Mouse (Mus musculus) cerebellum, adult (tissue): ENCODE measurements around the gene Trim72.

ENCODE experiments used
- ATAC-seq: cut with Nextera tagmentation; 2 replicates; pipeline ENCODE4 v1.9.2; 2017; ENCODE audit warnings: mild to moderate bottlenecking, moderate library complexity, mixed read lengths; ENCODE audit not compliant: insufficient number of reproducible peaks, low FRiP score, low TSS enrichment

Trim72 gene

DNA sequence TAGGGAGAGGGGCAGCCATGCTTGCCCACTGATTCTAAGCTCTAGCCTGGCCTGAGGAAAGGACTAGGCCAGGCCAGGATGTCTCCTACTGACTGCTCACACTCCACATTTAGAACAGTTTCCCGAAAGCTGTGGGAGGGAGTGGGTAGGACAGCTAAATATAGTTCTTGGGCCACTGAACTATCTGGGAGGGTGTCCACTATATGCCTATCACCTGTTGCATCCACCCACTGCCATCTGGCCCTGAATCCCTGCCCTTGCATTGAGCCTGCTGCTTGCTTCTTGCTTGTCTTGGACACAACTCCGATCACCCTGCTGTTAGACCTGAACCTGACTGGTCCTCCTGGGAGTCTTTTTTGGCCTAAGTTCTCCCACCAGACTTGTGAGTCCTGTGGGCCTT is at the start of gene Trim72:
Trim72 (plus strand) TSS at position 262 of the 400 bp plus-strand sequence.
- ATAC-seq = peak; percentile 89

DNA sequence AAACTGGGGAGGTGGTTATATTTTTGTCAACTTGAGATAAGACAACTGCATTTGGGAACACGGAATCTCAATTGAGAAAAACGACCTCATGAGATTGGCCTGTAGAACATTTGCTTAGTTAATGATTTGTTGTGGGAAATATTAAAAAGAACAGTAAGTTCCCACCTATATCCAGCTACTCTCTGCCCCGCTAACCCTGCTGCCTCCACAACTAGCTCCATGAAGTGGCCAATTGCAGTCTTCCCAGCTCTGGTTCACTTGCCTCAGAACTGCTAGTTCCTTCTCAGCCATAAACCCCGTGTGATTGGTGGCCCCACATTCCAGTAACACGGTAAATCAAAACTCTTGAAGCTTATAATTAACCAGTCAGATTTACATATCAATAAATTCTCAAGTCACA is 44.4 kb upstream of the Trim72 start:
- ATAC-seq = no peak

DNA sequence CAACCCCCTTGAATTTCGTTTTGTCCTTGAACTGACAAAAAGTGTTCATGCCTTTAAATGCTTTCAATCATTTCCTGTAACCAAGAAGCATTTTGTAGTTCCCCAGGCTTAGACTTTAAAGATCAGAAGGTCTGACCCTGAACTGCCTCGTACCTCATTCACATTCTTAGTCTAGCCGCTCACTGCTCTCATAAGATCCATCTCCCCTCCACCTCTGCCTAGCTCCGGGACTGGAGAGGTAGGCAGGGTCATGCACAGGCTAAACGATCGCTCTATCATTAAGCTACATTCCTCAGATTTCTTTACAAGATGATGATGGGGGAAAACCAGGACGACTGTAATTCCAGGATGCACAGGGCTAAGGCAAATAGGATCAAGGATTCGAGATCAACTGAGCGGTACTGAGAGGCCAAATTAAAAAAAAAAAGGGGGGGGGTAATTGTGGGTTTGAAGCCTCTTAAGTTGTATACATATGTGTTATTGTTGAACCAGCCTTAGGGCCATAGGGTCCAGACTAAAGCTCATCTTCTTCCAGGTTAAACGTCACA is 37.3 kb upstream of the Trim72 start:
- ATAC-seq = no peak

DNA sequence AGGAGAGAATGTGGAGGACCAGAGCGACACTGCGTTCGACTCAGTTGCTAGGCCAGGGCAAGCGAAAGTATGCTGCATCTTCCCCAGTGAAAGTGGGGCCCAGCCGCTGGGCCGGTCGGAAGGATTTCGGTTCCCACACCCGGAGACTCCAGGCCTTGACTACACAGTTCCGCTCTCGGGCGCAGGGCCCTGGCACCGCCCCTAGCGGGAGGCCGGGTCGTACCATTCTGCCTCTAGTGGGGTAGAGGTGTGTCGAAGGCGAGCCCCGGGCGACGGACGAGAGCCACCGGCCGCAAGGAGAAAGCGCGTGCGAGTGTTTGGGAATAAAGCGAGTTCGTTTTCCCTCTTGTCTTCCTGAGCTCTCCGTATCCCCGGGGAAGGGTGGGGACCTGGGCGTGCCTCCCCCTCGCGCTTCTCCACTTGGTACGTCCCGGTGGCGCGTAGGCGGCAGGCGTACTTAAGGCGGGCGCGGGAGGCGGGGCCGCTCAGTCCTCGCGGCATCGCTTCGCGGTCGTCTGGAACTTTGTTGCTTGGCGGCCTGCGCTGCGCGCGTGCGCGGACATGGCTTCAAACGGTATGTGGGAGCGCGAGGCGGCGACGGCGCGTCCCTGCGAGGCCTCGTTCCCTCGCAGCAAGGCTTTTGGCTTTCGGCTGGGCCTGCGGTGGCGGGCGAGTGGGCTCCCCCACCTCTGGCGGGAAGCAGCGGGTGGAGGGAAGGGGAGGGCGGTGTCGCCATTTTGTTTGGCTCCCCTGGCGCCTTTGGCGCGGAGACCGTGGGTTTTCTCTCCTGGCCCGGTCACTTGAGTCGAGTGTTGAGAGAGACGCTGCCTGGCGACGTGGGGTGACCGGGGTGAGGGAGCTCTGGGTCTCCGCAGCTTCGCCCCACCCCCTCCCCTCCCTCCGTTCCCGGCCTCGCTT is 36.5 kb upstream of the Trim72 start, which contains the start of gene Fus:
Fus (plus strand) TSS at position 454 of the 918 bp plus-strand sequence.
- peak; percentile 95 for ATAC-seq

DNA sequence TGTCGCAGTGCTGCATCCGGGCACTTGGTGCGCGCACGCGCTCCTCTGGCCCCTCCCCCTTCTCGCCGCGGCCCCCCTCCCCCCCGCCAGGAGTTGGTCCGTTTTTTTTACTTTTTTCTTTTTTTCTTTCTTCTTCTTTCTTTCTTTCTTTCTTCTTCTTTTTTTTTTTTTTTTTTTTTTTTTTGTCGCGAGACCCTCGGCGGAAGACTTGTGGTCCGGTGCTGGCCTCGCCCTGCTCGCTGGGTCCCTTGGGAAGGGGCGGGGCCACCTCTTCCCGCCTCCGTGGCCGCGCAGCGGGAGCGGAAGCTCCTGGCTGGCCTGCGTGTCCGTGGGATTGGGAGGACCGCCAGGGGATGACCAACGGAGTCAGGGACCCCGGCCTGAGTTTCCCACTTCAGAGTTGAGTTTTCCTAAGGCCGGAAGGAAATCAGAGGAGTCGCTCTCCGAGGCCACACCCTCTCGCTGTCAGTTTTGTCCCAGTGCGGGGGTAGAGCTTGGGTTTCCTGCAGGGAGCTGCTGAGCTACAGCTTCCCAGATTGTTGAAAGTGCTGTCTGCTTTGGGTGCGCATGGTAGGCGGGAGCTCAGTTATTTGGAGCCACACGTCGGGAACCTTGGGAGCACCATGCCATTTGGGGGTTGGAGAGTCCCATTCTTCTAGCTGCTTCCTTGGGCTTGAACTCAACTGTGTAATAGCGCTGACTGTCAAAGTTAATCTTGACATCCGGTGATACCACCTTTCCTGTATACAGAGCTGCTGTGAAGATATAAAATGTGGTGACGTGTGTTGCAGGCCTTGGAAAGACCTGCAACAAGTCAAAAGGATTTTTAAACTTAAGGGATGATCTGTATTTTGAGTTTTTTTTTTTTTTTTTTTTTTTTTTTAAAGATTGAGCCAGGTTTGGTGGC is 35.6 kb upstream of the Trim72 start:
- ATAC-seq = 0 out of 2 replicates have a peak, but pooled peaks have one; percentile 12

DNA sequence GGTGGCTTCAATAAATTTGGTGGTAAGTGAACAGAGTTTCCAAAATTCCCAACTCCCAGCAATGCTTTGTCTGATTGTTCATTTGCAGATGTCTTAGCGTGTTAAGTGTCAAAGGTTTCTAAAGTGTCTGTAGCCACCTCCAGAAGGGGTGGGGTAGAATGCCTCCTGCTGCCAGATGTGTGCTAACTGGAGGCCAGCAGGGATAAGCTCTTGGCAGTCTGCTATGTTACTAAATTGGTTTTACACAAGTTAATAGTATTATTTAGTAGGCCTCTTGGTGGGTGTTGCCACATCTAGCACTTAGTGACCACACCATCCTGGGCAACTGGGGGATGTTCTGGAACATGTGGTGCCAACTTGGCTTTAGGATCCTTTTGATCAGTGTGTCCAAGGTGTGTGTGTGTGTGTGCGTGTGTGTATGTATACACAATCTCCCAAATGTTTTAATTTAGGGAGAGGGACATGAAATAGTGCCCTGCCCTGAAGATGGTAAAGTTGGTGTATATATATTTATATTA is 29.3 kb upstream of the Trim72 start:
- no peak for ATAC-seq

DNA sequence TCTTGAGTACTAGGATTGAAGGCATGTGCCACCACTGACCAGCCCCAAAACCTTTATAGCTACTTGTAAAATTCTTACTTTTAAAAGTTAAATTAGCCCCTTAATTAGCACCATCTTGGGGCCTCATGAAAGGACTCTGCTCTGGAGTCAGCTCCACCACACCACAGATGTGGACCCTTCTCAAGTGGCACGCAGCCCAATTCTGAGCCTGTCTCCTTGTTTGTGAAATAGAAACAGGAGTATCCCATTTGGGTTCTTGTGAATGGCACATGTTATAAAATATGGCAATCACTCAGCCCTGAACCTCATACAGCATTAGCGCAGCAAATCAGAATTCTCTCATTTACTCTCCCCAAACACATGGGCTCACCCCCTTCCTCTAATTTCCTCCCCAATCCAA is 24.9 kb upstream of the Trim72 start:
- ATAC-seq = no peak

DNA sequence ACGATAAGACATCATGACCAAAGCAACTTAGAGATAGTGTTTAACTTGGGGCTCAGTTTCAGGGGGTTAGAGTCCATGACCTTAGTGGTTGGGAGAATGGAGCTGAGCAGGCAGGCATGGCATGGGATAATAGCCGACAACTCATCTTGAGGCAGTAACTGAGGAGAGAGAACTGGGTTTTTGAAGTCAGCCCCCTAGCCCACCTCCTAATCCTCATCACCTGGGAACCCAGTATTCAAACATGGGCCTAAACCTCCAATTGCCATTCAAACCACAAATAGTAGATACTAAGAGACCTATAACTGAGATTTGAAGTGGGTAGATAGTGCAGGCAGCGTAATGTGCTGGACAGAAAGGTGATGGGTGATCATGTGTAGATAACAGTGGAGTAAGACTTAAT is 23.1 kb upstream of the Trim72 start:
- no peak for ATAC-seq

DNA sequence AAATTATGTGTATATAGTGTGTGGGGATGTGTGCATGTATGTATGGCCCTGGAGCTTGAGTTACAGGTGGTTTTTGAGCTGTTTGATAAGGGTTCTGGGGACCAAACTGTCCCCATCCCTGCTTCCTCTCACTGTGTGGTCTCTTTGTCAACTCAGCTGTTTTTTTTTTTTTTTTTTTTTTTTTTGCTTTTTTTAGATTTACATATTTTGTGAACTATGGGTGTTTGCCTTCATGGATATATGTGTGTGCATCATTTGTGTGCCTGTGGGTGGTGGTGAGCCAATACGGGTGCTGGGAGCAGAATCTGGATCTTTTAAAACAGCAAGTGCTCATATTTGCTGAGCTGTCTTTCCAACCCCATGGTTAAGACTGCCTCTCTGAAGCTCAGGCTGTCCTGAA is 14.8 kb upstream of the Trim72 start:
- no peak for ATAC-seq

DNA sequence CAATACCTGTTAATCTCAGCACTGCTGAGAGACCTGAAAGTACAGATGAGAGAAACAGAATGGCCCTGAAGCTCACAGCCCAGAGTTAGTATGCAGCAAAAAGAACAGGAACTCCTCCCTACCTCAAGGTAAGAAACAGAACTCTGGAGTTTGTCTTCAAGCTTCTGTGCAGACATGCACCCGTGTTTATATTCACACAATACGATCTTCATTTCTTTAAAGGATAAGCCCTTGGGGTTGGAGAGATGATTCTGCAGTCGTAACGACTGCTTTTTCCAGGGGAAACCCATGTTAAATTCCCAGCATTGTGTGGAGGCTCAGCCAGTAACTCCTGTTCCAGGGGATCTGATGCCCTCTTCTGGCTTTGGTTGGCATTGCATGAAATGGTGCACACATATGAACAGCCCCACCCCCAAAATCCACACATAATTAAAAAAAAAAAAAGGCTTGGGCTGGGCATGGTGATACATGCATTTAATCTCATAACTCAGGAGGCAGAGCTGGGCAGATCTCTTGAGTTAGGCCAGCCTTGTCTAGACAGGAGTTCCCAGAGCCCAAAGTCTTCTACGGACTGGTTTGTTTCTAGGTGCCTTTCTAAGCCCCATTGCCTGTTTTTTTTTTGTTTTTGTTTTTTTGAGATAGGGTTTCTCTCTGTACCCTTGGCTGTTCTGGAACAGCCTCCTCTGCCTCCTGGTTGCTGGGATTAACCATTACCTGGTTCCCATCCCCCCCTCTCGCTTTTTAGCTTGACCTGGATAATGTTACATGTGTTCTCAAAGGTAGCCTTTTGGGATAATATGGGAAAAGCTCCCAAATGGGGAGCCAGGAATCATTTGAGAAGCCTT is 11.9 kb upstream of the Trim72 start:
- ATAC-seq = no peak

DNA sequence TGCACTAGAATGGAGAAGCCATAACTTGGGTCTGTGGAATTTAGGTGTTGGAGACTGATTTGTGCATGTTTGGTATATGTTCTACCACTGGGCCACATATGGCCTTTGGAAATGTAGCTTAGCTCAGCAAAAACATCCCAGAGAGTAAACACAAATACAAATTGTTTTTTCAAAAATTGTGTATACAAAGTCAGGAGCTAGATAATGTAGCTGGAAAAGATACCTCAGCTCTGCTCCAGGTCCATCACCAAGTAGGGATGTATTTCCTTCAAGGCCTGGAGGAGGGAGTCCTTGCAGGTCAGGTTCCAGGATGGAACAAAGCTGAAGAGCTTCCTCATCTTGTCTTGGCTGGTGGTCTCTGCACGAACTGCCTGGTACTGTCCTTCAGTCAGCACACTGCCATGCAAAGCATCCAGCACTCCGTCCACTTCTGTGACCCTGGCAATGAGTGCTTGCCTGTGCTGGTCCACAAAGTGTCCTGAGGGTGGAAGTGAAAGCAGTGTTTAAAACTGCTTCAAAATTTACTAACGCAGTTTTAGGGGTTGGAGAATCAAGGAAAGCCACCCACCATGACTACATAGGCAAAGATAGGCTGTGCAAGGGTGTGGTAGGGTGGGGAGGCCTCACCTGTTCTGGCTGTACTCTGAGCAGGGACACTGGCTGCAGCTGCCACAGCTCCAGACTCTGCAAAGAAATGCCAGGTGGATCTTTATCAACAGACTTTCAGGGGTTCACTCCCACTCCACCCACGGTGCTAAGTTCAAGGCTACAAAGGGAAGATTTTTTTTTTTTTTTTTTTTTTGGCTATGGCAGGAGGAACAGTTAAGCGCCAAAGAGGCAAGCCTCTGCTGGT is 11.0 kb upstream of the Trim72 start:
- no peak for ATAC-seq

DNA sequence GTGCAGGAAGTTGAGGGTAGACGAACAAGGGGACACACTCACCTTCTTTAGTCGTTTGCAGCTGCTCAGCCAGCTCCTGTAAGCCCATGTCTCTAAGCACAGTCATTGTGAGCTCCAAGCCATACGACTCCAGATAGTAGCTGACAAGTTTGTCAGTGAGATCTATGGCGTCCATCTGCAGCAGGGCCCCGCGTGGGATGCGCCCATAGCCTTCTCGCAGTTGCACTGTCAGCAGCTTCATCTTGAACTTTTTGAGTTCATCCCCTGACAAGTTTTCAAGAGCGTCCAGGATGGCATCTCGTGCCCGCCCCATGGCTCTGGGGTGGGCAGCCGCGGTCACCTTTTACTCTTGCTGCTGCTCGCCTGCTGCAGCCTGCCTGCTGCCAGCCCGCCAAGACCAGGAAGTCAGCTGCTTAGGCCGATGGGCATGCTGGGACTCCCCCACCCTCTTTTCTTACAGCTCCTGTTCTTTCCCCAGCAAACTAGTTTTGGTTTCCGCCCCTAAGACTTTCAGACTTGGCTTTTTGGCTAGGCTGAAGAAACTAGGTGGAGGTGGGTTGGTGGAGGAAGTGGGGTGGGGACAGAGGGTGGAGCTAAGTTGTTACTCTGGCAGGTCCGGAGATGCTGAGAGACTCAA is 10.3 kb upstream of the Trim72 start, which contains the start of gene Pycard:
Pycard (minus strand) TSS at position 527 of the 637 bp plus-strand sequence.
- no peak for ATAC-seq

DNA sequence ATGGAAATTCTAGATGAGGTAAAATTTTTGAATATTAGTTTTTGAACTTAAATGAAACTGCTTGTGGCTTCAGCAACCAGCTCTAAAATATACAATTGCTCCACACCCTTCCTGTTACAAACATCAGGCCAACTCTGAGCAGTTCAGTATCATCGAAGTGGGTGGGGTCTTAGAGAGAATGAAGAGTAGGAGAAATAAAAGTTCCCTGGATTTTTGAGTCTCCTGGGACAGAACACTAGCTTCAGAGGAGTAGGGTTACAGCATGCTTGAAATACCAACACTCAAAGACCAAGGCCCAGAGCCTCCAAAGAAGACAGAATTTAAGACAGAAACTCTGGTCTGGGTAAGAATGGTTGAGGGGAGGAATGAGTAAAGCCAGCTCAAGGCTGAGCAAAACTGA is 4.3 kb upstream of the Trim72 start:
- ATAC-seq = no peak

DNA sequence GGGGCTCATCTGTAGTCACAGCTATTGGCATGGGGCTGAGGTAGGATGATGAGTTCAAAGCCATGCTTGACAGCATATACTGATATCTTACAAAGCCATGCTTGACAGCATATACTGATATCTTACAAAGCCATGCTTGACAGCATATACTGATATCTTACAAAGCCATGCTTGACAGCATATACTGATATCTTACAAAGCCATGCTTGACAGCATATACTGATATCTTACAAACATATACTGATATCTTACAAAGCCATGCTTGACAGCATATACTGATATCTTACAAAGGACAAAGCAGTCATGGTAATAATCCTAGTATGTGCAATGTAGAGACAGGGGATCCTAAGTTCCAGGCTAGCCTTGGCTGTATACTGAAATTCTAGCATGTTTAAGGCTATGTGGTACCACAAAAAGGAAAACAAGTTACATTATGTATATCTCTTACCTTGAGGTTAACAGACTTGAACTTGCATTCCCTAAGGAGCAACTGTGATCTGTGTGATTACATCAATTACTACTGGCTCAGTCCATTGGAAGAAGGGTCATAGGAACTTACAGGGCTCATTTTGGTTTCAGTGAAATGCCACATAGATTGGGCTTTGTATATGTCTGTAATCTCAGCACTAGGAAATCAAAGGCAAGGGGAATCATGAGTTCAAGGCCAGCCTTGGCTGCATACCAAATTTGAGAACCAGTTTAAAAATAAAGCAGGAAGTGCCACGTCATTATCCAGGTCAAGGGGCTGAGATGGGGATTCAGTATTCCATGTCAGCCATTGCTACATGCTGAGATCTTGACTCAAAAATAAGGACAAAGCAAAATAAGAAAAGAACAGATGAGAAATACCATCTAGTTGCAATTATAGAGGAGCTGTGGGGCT is 3.4 kb upstream of the Trim72 start:
- no peak for ATAC-seq

DNA sequence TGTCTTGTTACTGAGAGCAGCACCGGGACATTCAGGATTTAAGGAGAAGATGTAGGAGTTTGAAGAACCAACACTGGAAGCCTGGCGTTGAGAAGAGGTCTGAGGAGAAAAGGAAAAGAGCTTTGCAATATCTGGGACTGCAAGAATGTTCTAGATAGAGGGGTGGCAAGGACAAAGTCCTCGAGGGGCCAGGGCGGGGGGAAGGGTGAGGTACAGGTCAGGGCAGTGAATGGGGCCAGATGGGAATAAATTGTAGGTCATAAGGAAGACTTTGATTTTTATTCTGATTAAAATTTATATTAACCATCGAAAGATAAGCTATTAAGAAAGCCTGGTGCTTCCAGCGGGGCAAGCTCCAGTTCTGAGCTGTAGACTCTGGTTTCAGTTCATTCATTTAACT is 651 bp upstream of the Trim72 start:
- ATAC-seq = no peak

DNA sequence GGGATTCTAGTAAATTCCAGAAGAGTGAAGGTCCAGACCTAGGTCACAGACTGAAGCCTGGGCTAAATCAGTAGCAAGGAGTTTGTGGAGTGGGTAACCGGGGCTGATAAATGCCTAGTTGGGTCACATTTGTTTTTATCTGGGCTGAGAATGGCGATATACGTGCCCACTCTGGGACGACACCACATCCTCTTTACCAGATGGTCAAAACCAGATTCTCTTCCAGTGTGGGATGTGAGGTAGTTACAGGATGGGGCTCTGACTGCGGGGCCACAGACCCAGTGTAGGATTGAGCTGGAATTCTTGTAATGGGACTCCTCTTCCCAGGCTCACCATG is 369 bp downstream of the Trim72 start:
- ATAC-seq = no peak
